Mouse (Mus musculus): ENCODE measurements around the gene Grk6. TPM values are rescaled to one million over a fixed set of nuclear protein-coding genes. Genes with fewer than 3 reads are reported as not detected.
A peak's percentile ranks its signal among the peaks of the same experiment; 100 is the strongest.

The Grk6 gene
- total and polyA plus RNA-seq, 3 experiments, result 83.2 to 96.7 TPM; not detected in 1

DNA sequence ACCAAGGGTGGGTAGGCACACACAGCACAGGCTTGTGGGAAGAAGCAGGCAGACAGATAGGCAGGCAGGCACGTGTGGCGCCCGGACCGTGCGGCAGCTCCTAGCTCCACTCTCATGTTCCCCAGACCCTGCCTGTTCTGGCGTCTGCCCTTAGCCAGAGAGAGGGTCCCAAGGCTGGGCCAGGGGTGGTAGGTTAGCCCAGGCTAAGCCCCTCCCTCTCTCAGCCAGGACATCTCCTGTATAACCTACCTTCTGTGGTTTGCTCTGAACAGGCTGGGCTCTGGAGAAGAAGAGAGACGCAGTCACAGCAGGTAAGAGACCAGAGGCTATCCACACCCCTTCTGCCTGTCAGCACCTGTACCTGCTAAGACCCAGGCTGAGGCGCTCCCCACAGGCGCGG lies 63.7 kb downstream of the Grk6 start:
- Histone ChIP-seq H3K4me1 (ENCODE audit: control insufficient read depth in 1 of 2, insufficient read depth in 2 of 2, low read length in 2 of 2) (peaks cover 27 to 32% of the 10 kb centered on the region in 2 experiments), H3K36me3 (ENCODE audit: control insufficient read depth in 1 of 2, insufficient read depth in 2 of 2, low read length in 2 of 2) (peaks cover 0 to 27% of the 10 kb centered on the region in 2 experiments; a peak in 2 of 4 replicates)

GRCm38 (mm10) chr13:55510332-55510667 lies 65.4 kb downstream of the Grk6 start:
- Histone ChIP-seq H3K79me2 (ENCODE audit: control insufficient read depth, insufficient read depth, low read length, poor library complexity) (peaks cover 6% of the 10 kb centered on the region), H3K27me3 (ENCODE audit: control insufficient read depth in 1 of 2, insufficient read depth in 2 of 2, low read length in 2 of 2) (no peaks in the 10 kb centered on the region), H3K4me3 (ENCODE audit: control insufficient read depth in 1 of 2, insufficient read depth in 1 of 2, low read depth in 2 of 2, low read length in 2 of 2) (peak overlapping the region in 1 of 2 experiments; percentile 7; a peak in 1 of 4 replicates), H3K9me3 (replicated peaks; ENCODE audit: insufficient read depth, low read length) (no peaks in the 10 kb centered on the region), H3K27ac (ENCODE audit: control insufficient read depth, low read depth, low read length) (peak overlapping the region; percentile 78), H3K36me3 (ENCODE audit: control insufficient read depth in 1 of 2, insufficient read depth in 2 of 2, low read length in 2 of 2) (peaks cover 0 to 27% of the 10 kb centered on the region in 2 experiments; a peak in 2 of 4 replicates), H3K9ac (ENCODE audit: control insufficient read depth, low read depth, low read length, poor library complexity, severe bottlenecking) (peak overlapping the region; percentile 77; the same call in 1 of the 2 replicates), H3K4me1 (ENCODE audit: control insufficient read depth in 1 of 2, insufficient read depth in 2 of 2, low read length in 2 of 2) (peaks cover 27 to 32% of the 10 kb centered on the region in 2 experiments)
- TF ChIP-seq ETS1 (IDR thresholded peaks at IDR 0.05; ENCODE audit: low read depth, low read length) (peak; percentile 29; the same call in 1 of the 2 replicates), SIN3A (IDR thresholded peaks at IDR 0.05; ENCODE audit: low read length) (no peak), ZC3H11A (IDR thresholded peaks at IDR 0.05; ENCODE audit: low read depth, low read length) (no peak), EP300 (IDR thresholded peaks at IDR 0.05; ENCODE audit: low read depth in 1 of 2, low read length in 2 of 2) (peak in 1 of 2 experiments; percentile 23; a peak in 1 of 4 replicates), ZKSCAN1 (IDR thresholded peaks at IDR 0.05; ENCODE audit: low read depth, low read length) (no peak), MYC (IDR thresholded peaks at IDR 0.05; ENCODE audit: low read depth, low read length) (peak; percentile 46; the same call in 1 of the 2 replicates)
- peak; percentile 82 for DNase-seq (ENCODE audit: low read depth, low spot score)

More for the DNA sequence above, 63.7 kb downstream of the Grk6 start:
- DNase-seq (ENCODE audit: low read depth, low spot score), result no peak
- no peak overlapping the region for H3K9ac ChIP-seq (ENCODE audit: control insufficient read depth, low read depth, low read length, poor library complexity, severe bottlenecking)
- H3K27me3 ChIP-seq (ENCODE audit: control insufficient read depth in 1 of 2, insufficient read depth in 2 of 2, low read length in 2 of 2), result no peaks in the 10 kb centered on the region
- peaks cover 6% of the 10 kb centered on the region for H3K79me2 ChIP-seq (ENCODE audit: control insufficient read depth, insufficient read depth, low read length, poor library complexity)
- TF ChIP-seq EP300 (IDR thresholded peaks at IDR 0.05; ENCODE audit: low read depth in 1 of 2, low read length in 2 of 2) (no peak), ETS1 (IDR thresholded peaks at IDR 0.05; ENCODE audit: low read depth, low read length) (no peak)
- H3K4me3 ChIP-seq (ENCODE audit: control insufficient read depth in 1 of 2, insufficient read depth in 1 of 2, low read depth in 2 of 2, low read length in 2 of 2), result no peak overlapping the region
- no peak overlapping the region for H3K27ac ChIP-seq (ENCODE audit: control insufficient read depth, low read depth, low read length)
- H3K9me3 ChIP-seq (replicated peaks; ENCODE audit: insufficient read depth, low read length), result no peaks in the 10 kb centered on the region

Other genes starting within 250 kb of the Grk6 start
- gene Nsd1, start 235.3 kb upstream of the Grk6 start, total RNA-seq (2012; rRNA removed), result 10.0 and 13.3 TPM in 2 replicates
- 10 to 100 TPM in 1 of 2 experiments, 1 to 10 TPM in 1; 6.3 to 59.3 TPM for gene Nsd1, start 235.3 kb upstream of the Grk6 start, polyA plus RNA-seq (2012; ENCODE audit: insufficient read depth in 1 of 2, insufficient read length in 2 of 2, low read depth in 1 of 2, low replicate concordance in 2 of 2, missing spikeins in 1 of 2)
- gene Prelid1, start 124.6 kb upstream of the Grk6 start, total RNA-seq (2012; rRNA removed), result 203 and 263 TPM in 2 replicates
- 100 to 1,000 TPM in 1 of 2 experiments, not detected in 1; 630 TPM for gene Prelid1, start 124.6 kb upstream of the Grk6 start, polyA plus RNA-seq (2012; ENCODE audit: insufficient read depth in 1 of 2, insufficient read length in 2 of 2, low read depth in 1 of 2, low replicate concordance in 2 of 2, missing spikeins in 1 of 2)
- gene Rab24, start 123.1 kb upstream of the Grk6 start, total RNA-seq (2012; rRNA removed), result 74.3 and 75.8 TPM in 2 replicates
- 10 to 100 TPM in 1 of 2 experiments, not detected in 1; 71.0 TPM for gene Rab24, start 123.1 kb upstream of the Grk6 start, polyA plus RNA-seq (2012; ENCODE audit: insufficient read depth in 1 of 2, insufficient read length in 2 of 2, low read depth in 1 of 2, low replicate concordance in 2 of 2, missing spikeins in 1 of 2)
- gene Mxd3, start 115.2 kb upstream of the Grk6 start, total RNA-seq (2012; rRNA removed), result 3.9 and 4.7 TPM in 2 replicates
- 1 to 10 TPM in 1 of 2 experiments, not detected in 1; 9.3 TPM for gene Mxd3, start 115.2 kb upstream of the Grk6 start, polyA plus RNA-seq (2012; ENCODE audit: insufficient read depth in 1 of 2, insufficient read length in 2 of 2, low read depth in 1 of 2, low replicate concordance in 2 of 2, missing spikeins in 1 of 2)
- gene Lman2, start 82.3 kb upstream of the Grk6 start, total RNA-seq (2012; rRNA removed), result 132 and 145 TPM in 2 replicates
- gene Lman2, start 82.3 kb upstream of the Grk6 start, polyA plus RNA-seq (2012; ENCODE audit: insufficient read depth in 1 of 2, insufficient read length in 2 of 2, low read depth in 1 of 2, low replicate concordance in 2 of 2, missing spikeins in 1 of 2), result 100 to 1,000 TPM in 1 of 2 experiments, 10 to 100 TPM in 1; 86.1 to 239 TPM
- gene Rgs14, start 75.3 kb upstream of the Grk6 start, total RNA-seq (2012; rRNA removed), result 14.4 TPM in 2 replicates
- gene Rgs14, start 75.3 kb upstream of the Grk6 start, polyA plus RNA-seq (2012; ENCODE audit: insufficient read depth in 1 of 2, insufficient read length in 2 of 2, low read depth in 1 of 2, low replicate concordance in 2 of 2, missing spikeins in 1 of 2), result 10 to 100 TPM in 1 of 2 experiments, not detected in 1; 20.5 TPM
- not detected in 2 replicates for gene Slc34a1, start 46.9 kb upstream of the Grk6 start, total RNA-seq (2012; rRNA removed)
- not detected for gene Slc34a1, start 46.9 kb upstream of the Grk6 start, polyA plus RNA-seq (2012; ENCODE audit: insufficient read depth in 1 of 2, insufficient read length in 2 of 2, low read depth in 1 of 2, low replicate concordance in 2 of 2, missing spikeins in 1 of 2)
- not detected in 2 replicates for gene Pfn3, start 29.8 kb upstream of the Grk6 start, total RNA-seq (2012; rRNA removed)
- gene Pfn3, start 29.8 kb upstream of the Grk6 start, polyA plus RNA-seq (2012; ENCODE audit: insufficient read depth in 1 of 2, insufficient read length in 2 of 2, low read depth in 1 of 2, low replicate concordance in 2 of 2, missing spikeins in 1 of 2), result not detected
- not detected in 2 replicates for gene F12, start 18.3 kb upstream of the Grk6 start, total RNA-seq (2012; rRNA removed)
- gene F12, start 18.3 kb upstream of the Grk6 start, polyA plus RNA-seq (2012; ENCODE audit: insufficient read depth in 1 of 2, insufficient read length in 2 of 2, low read depth in 1 of 2, low replicate concordance in 2 of 2, missing spikeins in 1 of 2), result not detected
- gene Prr7, start 19.2 kb downstream of the Grk6 start, total RNA-seq (2012; rRNA removed), result 2.4 and 2.7 TPM in 2 replicates
- gene Prr7, start 19.2 kb downstream of the Grk6 start, polyA plus RNA-seq (2012; ENCODE audit: insufficient read depth in 1 of 2, insufficient read length in 2 of 2, low read depth in 1 of 2, low replicate concordance in 2 of 2, missing spikeins in 1 of 2), result 1 to 10 TPM in 1 of 2 experiments, not detected in 1; 8.7 TPM
- 0.04 and 0.10 TPM in 2 replicates for gene Dbn1, start 43.0 kb downstream of the Grk6 start, total RNA-seq (2012; rRNA removed)
- gene Dbn1, start 43.0 kb downstream of the Grk6 start, polyA plus RNA-seq (2012; ENCODE audit: insufficient read depth in 1 of 2, insufficient read length in 2 of 2, low read depth in 1 of 2, low replicate concordance in 2 of 2, missing spikeins in 1 of 2), result under 1 TPM in 1 of 2 experiments, not detected in 1; 0.53 TPM
- gene Pdlim7, start 68.6 kb downstream of the Grk6 start, total RNA-seq (2012; rRNA removed), result 12.3 and 15.7 TPM in 2 replicates
- 10 to 100 TPM in 1 of 2 experiments, not detected in 1; 40.6 TPM for gene Pdlim7, start 68.6 kb downstream of the Grk6 start, polyA plus RNA-seq (2012; ENCODE audit: insufficient read depth in 1 of 2, insufficient read length in 2 of 2, low read depth in 1 of 2, low replicate concordance in 2 of 2, missing spikeins in 1 of 2)
- gene Dok3, start 84.2 kb downstream of the Grk6 start, total RNA-seq (2012; rRNA removed), result 1.4 and 1.6 TPM in 2 replicates
- gene Dok3, start 84.2 kb downstream of the Grk6 start, polyA plus RNA-seq (2012; ENCODE audit: insufficient read depth in 1 of 2, insufficient read length in 2 of 2, low read depth in 1 of 2, low replicate concordance in 2 of 2, missing spikeins in 1 of 2), result 1 to 10 TPM in 1 of 2 experiments, not detected in 1; 4.3 TPM
- gene Ddx41, start 91.6 kb downstream of the Grk6 start, total RNA-seq (2012; rRNA removed), result 58.5 and 61.6 TPM in 2 replicates
- 10 to 100 TPM in 1 of 2 experiments, not detected in 1; 88.8 TPM for gene Ddx41, start 91.6 kb downstream of the Grk6 start, polyA plus RNA-seq (2012; ENCODE audit: insufficient read depth in 1 of 2, insufficient read length in 2 of 2, low read depth in 1 of 2, low replicate concordance in 2 of 2, missing spikeins in 1 of 2)
- gene Fam193b, start 126.0 kb downstream of the Grk6 start, total RNA-seq (2012; rRNA removed), result 11.7 and 11.9 TPM in 2 replicates
- 10 to 100 TPM in 1 of 2 experiments, not detected in 1; 38.7 TPM for gene Fam193b, start 126.0 kb downstream of the Grk6 start, polyA plus RNA-seq (2012; ENCODE audit: insufficient read depth in 1 of 2, insufficient read length in 2 of 2, low read depth in 1 of 2, low replicate concordance in 2 of 2, missing spikeins in 1 of 2)
- 185 and 222 TPM in 2 replicates for gene Tmed9, start 128.7 kb downstream of the Grk6 start, total RNA-seq (2012; rRNA removed)
- gene Tmed9, start 128.7 kb downstream of the Grk6 start, polyA plus RNA-seq (2012; ENCODE audit: insufficient read depth in 1 of 2, insufficient read length in 2 of 2, low read depth in 1 of 2, low replicate concordance in 2 of 2, missing spikeins in 1 of 2), result 100 to 1,000 TPM in 1 of 2 experiments, not detected in 1; 218 TPM
- 15.0 and 18.0 TPM in 2 replicates for gene B4galt7, start 154.8 kb downstream of the Grk6 start, total RNA-seq (2012; rRNA removed)
- gene B4galt7, start 154.8 kb downstream of the Grk6 start, polyA plus RNA-seq (2012; ENCODE audit: insufficient read depth in 1 of 2, insufficient read length in 2 of 2, low read depth in 1 of 2, low replicate concordance in 2 of 2, missing spikeins in 1 of 2), result 10 to 100 TPM in 1 of 2 experiments, not detected in 1; 19.9 TPM
- 33.5 and 42.5 TPM in 2 replicates for gene Caml, start 177.9 kb downstream of the Grk6 start, total RNA-seq (2012; rRNA removed)
- gene Caml, start 177.9 kb downstream of the Grk6 start, polyA plus RNA-seq (2012; ENCODE audit: insufficient read depth in 1 of 2, insufficient read length in 2 of 2, low read depth in 1 of 2, low replicate concordance in 2 of 2, missing spikeins in 1 of 2), result 10 to 100 TPM in 1 of 2 experiments, not detected in 1; 47.1 TPM
- 52.8 and 58.3 TPM in 2 replicates for gene Ddx46, start 190.0 kb downstream of the Grk6 start, total RNA-seq (2012; rRNA removed)
- 100 to 1,000 TPM in 1 of 2 experiments, 10 to 100 TPM in 1; 89.5 to 122 TPM for gene Ddx46, start 190.0 kb downstream of the Grk6 start, polyA plus RNA-seq (2012; ENCODE audit: insufficient read depth in 1 of 2, insufficient read length in 2 of 2, low read depth in 1 of 2, low replicate concordance in 2 of 2, missing spikeins in 1 of 2)
- gene B230219D22Rik, start 248.1 kb downstream of the Grk6 start, total RNA-seq (2012; rRNA removed), result 16.2 and 20.4 TPM in 2 replicates
- 100 to 1,000 TPM in 1 of 2 experiments, 10 to 100 TPM in 1; 30.0 to 145 TPM for gene B230219D22Rik, start 248.1 kb downstream of the Grk6 start, polyA plus RNA-seq (2012; ENCODE audit: insufficient read depth in 1 of 2, insufficient read length in 2 of 2, low read depth in 1 of 2, low replicate concordance in 2 of 2, missing spikeins in 1 of 2)